Mouse (Mus musculus): ENCODE results near the gene C2cd3. TPM values are rescaled to one million over a fixed set of nuclear protein-coding genes. Genes with fewer than 3 reads are reported as not detected.
"Not testable (repeated sequence)": the region's sequence is repeated elsewhere in the genome, so short reads cannot be mapped to it uniquely, and the experiment has no call there.

Gene C2cd3
- polyA plus RNA-seq, 1 experiment from 2014 or later = 25.7 TPM

DNA sequence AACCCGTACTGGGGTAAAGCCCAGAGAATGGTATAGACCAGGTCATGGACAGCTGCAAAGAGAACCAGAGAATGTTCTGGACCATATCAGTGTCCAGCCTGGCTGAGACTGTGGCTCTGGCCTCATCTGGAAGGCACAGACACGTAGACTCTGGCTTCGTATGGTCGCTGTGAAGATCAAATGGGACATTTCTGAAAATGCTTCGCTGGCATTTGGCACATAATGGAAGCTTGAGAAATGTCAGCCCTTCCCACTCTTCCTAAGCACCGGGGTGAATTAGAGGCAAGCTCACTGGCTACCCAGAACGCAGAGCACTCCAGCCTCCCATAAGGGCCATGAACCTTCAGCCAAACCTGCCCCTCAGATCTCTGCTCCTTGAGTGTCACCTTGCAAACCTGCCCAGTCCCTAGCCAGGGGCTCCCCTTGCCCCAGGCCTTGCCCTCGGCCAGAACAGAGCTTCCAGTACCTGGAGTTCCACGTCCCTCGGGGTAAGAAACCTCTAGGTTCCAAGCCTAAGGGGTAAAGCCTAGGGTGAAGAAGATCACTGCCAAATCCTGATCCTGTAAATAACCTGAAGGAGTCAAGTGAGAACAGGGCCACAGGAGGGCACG, 98.9 kb downstream of the C2cd3 start:
- Histone ChIP-seq H3K4me3 (ENCODE audit: low read depth, low read length) (no peak overlapping the region), H3K9ac (ENCODE audit: low read length) (no peak overlapping the region), H3K4me1 (ENCODE audit: control insufficient read depth, insufficient read depth, low read length) (no peaks in the 10 kb centered on the region), H3K4me2 (ENCODE audit: low read length) (no peak overlapping the region), H3K27me3 (replicated peaks; ENCODE audit: control insufficient read depth, insufficient read depth, low read length) (no peaks in the 10 kb centered on the region), H3K36me3 (ENCODE audit: control insufficient read depth, insufficient read depth, low read length) (peaks cover 26% of the 10 kb centered on the region), H3K27ac (ENCODE audit: low read depth, low read length) (no peak overlapping the region), H3K9me3 (replicated peaks; ENCODE audit: control insufficient read depth, low read length) (no peaks in the 10 kb centered on the region)
- no peak for DNase-seq (ENCODE audit: low spot score)
- WGBS = 94% methylated on average over 11 of the region's 11 CpGs
- no peak for ATAC-seq

DNA sequence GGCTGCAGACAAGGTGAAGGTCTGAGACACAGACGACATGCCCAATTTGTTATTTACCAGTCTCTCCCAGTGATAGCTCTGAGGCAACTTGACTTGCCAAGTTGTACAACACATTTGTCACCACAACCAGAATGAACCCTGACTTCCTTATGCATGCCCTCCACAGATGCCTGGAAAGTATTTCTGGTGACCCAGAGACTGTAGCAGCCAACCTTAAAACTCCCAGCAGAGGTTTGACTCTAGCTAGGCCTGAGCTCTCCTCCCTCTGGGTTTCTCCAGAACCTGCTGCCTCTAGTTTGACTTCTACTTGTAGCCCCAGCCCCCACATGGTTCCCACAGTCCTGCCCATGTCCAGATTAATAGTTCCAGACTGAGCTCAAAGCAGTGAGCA, 99.4 kb downstream of the C2cd3 start:
- ATAC-seq = no peak
- H3K27me3 ChIP-seq (replicated peaks; ENCODE audit: control insufficient read depth, insufficient read depth, low read length) = no peaks in the 10 kb centered on the region
- peaks cover 25% of the 10 kb centered on the region for H3K36me3 ChIP-seq (ENCODE audit: control insufficient read depth, insufficient read depth, low read length)
- no peaks in the 10 kb centered on the region for H3K4me1 ChIP-seq (ENCODE audit: control insufficient read depth, insufficient read depth, low read length)
- no peaks in the 10 kb centered on the region for H3K9me3 ChIP-seq (replicated peaks; ENCODE audit: control insufficient read depth, low read length)
- H3K4me2 ChIP-seq (ENCODE audit: low read length) = no peak overlapping the region
- no peak overlapping the region for H3K27ac ChIP-seq (ENCODE audit: low read depth, low read length)
- WGBS = 100% methylated on average over 1 of the region's 1 CpGs
- no peak overlapping the region for H3K9ac ChIP-seq (ENCODE audit: low read length)
- DNase-seq (ENCODE audit: low spot score) = no peak
- no peak overlapping the region for H3K4me3 ChIP-seq (ENCODE audit: low read depth, low read length)

DNA sequence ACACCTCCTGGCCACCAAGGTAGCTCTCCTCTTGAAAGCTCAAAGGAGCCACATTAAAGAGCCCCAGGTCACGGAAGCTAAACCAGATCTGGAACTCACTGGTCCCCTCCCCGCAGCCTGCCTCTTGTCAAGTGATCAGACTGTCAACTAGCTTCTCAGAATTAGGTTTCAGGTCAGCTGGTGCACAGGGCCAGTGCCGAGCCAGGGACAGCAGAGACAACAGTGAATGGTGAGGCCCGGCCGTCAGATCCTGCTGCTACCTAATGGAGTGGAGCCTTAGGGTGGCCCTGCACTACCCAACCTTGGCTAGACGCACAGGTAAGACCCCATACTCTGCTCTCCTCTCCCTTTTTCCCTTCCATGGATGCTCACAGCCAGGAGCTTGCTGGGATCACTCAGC, 100.7 kb downstream of the C2cd3 start, which contains the start of gene Ucp3:
Gene Ucp3 (plus strand): TSS at position 214 of the 400 bp plus-strand sequence.
- H3K27me3 ChIP-seq (replicated peaks; ENCODE audit: control insufficient read depth, insufficient read depth, low read length) = no peaks in the 10 kb centered on the region
- H3K9me3 ChIP-seq (replicated peaks; ENCODE audit: control insufficient read depth, low read length) = no peaks in the 10 kb centered on the region
- no peak within 1 kb of the TSS for H3K4me2 ChIP-seq (ENCODE audit: low read length)
- no peak within 1 kb of the TSS for H3K4me3 ChIP-seq (ENCODE audit: low read depth, low read length)
- WGBS = 84% methylated on average over 6 of the region's 6 CpGs
- H3K4me1 ChIP-seq (ENCODE audit: control insufficient read depth, insufficient read depth, low read length) = no peaks in the 10 kb centered on the region
- no peak within 1 kb of the TSS for H3K27ac ChIP-seq (ENCODE audit: low read depth, low read length)
- peaks cover 19% of the 10 kb centered on the region for H3K36me3 ChIP-seq (ENCODE audit: control insufficient read depth, insufficient read depth, low read length)
- ATAC-seq (no peak), DNase-seq (ENCODE audit: low spot score) (no peak)
- no peak within 1 kb of the TSS for H3K9ac ChIP-seq (ENCODE audit: low read length)

DNA sequence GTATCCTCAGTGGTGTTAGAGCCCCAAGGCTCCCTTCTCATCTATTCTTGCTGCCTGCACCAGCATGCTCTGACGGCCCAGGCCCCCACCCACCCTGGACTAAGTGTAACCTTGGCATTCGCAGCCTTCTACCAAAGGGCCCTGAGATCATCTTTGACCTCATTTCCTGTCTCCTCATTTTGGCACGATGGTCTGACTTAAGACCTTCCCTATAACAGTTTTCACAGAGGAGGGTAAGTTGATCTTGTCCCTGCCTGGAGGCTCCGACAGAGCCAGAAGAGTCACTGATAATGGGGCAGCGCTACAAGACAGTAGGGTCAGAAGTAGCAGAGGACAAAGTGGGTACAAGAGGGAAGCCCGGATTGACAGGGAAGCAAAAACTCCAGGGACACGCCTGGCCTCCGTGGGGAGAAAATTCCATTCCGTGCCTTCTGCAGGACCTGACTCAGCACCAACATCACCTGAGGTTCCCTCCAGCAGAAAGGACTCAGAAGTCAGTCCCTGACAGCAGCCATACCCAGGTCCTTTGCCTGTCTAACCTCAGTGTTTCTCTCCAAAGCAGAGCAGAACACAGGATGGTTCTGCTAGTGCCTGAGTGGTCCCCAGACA, 101.9 kb downstream of the C2cd3 start:
- 94% methylated on average over 9 of the region's 9 CpGs for WGBS
- no peaks in the 10 kb centered on the region for H3K4me1 ChIP-seq (ENCODE audit: control insufficient read depth, insufficient read depth, low read length)
- no peak overlapping the region for H3K9ac ChIP-seq (ENCODE audit: low read length)
- ATAC-seq (no peak), DNase-seq (ENCODE audit: low spot score) (no peak)
- H3K4me3 ChIP-seq (ENCODE audit: low read depth, low read length) = no peak overlapping the region
- no peaks in the 10 kb centered on the region for H3K27me3 ChIP-seq (replicated peaks; ENCODE audit: control insufficient read depth, insufficient read depth, low read length)
- H3K27ac ChIP-seq (ENCODE audit: low read depth, low read length) = no peak overlapping the region
- H3K4me2 ChIP-seq (ENCODE audit: low read length) = no peak overlapping the region
- no peaks in the 10 kb centered on the region for H3K9me3 ChIP-seq (replicated peaks; ENCODE audit: control insufficient read depth, low read length)
- peaks cover 14% of the 10 kb centered on the region for H3K36me3 ChIP-seq (ENCODE audit: control insufficient read depth, insufficient read depth, low read length)

DNA sequence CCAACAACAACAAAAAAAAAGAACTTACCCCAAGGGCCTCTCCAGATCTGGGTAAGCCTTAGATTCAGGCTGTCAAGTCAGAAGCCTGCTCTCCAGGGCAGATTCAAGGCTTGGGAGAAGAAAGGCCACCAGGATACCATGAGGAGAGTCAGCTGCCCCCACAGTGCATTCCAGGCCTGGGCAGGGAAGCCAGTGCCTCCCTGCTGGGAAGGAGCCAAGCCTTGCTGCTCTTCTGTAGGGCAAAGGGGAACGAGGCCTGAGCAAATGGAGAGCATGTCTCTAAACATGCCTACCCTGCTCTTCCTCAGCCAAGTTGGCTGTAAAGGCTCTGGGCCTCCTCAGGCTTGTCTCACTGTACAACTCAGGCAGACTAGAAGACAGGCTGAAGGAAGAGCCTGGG, 102.6 kb downstream of the C2cd3 start:
- no peak overlapping the region for H3K4me2 ChIP-seq (ENCODE audit: low read length)
- no peak overlapping the region for H3K27ac ChIP-seq (ENCODE audit: low read depth, low read length)
- no peaks in the 10 kb centered on the region for H3K27me3 ChIP-seq (replicated peaks; ENCODE audit: control insufficient read depth, insufficient read depth, low read length)
- H3K4me1 ChIP-seq (ENCODE audit: control insufficient read depth, insufficient read depth, low read length) = no peaks in the 10 kb centered on the region
- peaks cover 7% of the 10 kb centered on the region for H3K36me3 ChIP-seq (ENCODE audit: control insufficient read depth, insufficient read depth, low read length)
- ATAC-seq (no peak), DNase-seq (ENCODE audit: low spot score) (no peak)
- no peaks in the 10 kb centered on the region for H3K9me3 ChIP-seq (replicated peaks; ENCODE audit: control insufficient read depth, low read length)
- no peak overlapping the region for H3K9ac ChIP-seq (ENCODE audit: low read length)
- 75% methylated on average over 1 of the region's 1 CpGs for WGBS
- no peak overlapping the region for H3K4me3 ChIP-seq (ENCODE audit: low read depth, low read length)

DNA sequence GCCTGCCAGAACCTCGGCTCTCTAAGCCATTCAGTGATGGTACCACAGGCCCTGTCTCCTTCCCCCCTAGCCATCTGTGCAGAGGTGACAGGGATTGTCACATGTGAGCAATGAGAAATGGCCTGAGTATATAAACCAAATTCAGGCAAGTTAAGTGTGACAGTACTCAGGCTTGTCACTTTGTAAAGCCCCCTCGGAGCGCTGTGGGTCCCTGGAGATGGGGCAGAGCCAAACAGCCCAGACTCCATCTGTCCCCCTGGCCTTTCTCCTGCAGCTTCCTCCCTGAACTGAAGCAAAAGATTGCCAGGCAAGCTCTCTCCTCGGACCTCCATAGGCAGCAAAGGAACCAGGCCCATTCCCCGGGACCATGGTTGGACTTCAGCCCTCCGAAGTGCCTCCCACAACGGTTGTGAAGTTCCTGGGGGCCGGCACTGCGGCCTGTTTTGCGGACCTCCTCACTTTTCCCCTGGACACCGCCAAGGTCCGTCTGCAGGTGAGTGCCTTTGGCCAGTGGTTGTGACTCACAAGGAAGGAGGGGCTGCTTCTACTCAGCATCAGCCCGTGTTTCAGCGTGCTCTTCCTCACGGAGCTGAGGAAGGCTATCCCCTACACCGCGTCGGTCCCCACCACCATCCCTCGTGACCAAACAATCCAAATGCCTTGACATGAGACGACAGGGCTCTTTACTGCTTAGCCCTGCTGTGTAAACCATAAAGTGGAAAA, 107.2 kb downstream of the C2cd3 start:
- no peaks in the 10 kb centered on the region for H3K36me3 ChIP-seq (ENCODE audit: control insufficient read depth, insufficient read depth, low read length)
- H3K9ac ChIP-seq (ENCODE audit: low read length) = no peak overlapping the region
- WGBS = 77% methylated on average over 20 of the region's 20 CpGs
- no peak overlapping the region for H3K4me3 ChIP-seq (ENCODE audit: low read depth, low read length)
- ATAC-seq (no peak), DNase-seq (ENCODE audit: low spot score) (no peak)
- no peaks in the 10 kb centered on the region for H3K4me1 ChIP-seq (ENCODE audit: control insufficient read depth, insufficient read depth, low read length)
- H3K27me3 ChIP-seq (replicated peaks; ENCODE audit: control insufficient read depth, insufficient read depth, low read length) = no peaks in the 10 kb centered on the region
- H3K9me3 ChIP-seq (replicated peaks; ENCODE audit: control insufficient read depth, low read length) = no peaks in the 10 kb centered on the region
- H3K27ac ChIP-seq (ENCODE audit: low read depth, low read length) = no peak overlapping the region
- no peak overlapping the region for H3K4me2 ChIP-seq (ENCODE audit: low read length)

DNA sequence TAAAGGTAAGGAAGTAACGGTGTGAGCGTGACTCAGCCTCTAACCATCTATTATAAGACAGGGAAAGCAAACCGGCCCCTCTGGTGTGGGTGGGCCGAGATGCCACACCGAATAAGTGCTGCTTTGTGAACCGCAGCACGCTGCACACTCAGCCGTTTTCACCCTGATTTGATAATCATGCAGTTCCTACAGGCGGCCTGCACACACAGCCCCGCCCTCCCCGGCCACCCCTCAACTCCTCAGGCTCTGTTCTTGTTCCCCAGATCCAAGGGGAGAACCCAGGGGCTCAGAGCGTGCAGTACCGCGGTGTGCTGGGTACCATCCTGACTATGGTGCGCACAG, 107.8 kb downstream of the C2cd3 start:
- Histone ChIP-seq H3K27ac (ENCODE audit: low read depth, low read length) (no peak overlapping the region), H3K4me2 (ENCODE audit: low read length) (no peak overlapping the region), H3K36me3 (ENCODE audit: control insufficient read depth, insufficient read depth, low read length) (no peaks in the 10 kb centered on the region), H3K27me3 (replicated peaks; ENCODE audit: control insufficient read depth, insufficient read depth, low read length) (no peaks in the 10 kb centered on the region), H3K9me3 (replicated peaks; ENCODE audit: control insufficient read depth, low read length) (no peaks in the 10 kb centered on the region), H3K4me3 (ENCODE audit: low read depth, low read length) (no peak overlapping the region), H3K9ac (ENCODE audit: low read length) (no peak overlapping the region), H3K4me1 (ENCODE audit: control insufficient read depth, insufficient read depth, low read length) (no peaks in the 10 kb centered on the region)
- WGBS = 80% methylated on average over 15 of the region's 15 CpGs
- ATAC-seq (no peak), DNase-seq (ENCODE audit: low spot score) (no peak)

DNA sequence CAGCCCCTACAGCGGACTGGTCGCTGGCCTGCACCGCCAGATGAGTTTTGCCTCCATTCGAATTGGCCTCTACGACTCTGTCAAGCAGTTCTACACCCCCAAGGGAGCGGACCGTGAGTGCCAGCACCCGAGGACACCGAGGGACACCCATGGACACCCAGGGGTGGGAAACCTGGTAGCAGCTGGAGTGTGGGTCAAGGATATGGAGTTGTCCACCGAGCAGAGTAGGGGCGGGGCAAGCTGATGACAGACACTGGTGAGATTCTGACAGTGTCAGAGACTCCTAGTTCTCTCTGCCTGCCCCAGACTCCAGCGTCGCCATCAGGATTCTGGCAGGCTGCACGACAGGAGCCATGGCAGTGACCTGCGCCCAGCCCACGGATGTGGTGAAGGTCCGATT, 108.1 kb downstream of the C2cd3 start:
- no peaks in the 10 kb centered on the region for H3K27me3 ChIP-seq (replicated peaks; ENCODE audit: control insufficient read depth, insufficient read depth, low read length)
- H3K36me3 ChIP-seq (ENCODE audit: control insufficient read depth, insufficient read depth, low read length) = no peaks in the 10 kb centered on the region
- H3K4me1 ChIP-seq (ENCODE audit: control insufficient read depth, insufficient read depth, low read length) = no peaks in the 10 kb centered on the region
- H3K9ac ChIP-seq (ENCODE audit: low read length) = no peak overlapping the region
- no peak for DNase-seq (ENCODE audit: low spot score)
- no peak overlapping the region for H3K27ac ChIP-seq (ENCODE audit: low read depth, low read length)
- WGBS = 91% methylated on average over 17 of the region's 17 CpGs
- ATAC-seq = no peak
- no peak overlapping the region for H3K4me2 ChIP-seq (ENCODE audit: low read length)
- no peak overlapping the region for H3K4me3 ChIP-seq (ENCODE audit: low read depth, low read length)
- H3K9me3 ChIP-seq (replicated peaks; ENCODE audit: control insufficient read depth, low read length) = no peaks in the 10 kb centered on the region

DNA sequence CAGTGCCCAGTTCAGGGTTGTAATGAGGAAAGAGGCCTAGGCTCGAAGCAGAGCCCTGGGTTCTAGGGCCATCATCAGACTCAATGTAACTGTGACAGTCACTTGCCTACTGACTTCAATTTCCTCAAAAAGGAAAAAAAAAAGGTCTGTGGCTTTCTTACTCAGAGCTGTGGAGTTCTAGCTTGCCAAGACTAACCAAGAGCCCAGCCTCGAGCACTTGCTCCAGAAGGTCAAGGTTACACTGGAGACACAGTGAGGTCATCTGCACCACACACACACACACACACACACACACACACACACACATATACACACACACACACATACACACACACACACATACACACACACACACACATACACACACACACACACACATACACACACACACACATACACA, 110.0 kb downstream of the C2cd3 start:
- not testable (repeated sequence) for H3K9ac ChIP-seq (ENCODE audit: low read length); ATAC-seq; H3K27me3 ChIP-seq (replicated peaks; ENCODE audit: control insufficient read depth, insufficient read depth, low read length); H3K4me2 ChIP-seq (ENCODE audit: low read length); H3K4me3 ChIP-seq (ENCODE audit: low read depth, low read length); H3K27ac ChIP-seq (ENCODE audit: low read depth, low read length); H3K4me1 ChIP-seq (ENCODE audit: control insufficient read depth, insufficient read depth, low read length); DNase-seq (ENCODE audit: low spot score); H3K9me3 ChIP-seq (replicated peaks; ENCODE audit: control insufficient read depth, low read length); H3K36me3 ChIP-seq (ENCODE audit: control insufficient read depth, insufficient read depth, low read length)
- 94% methylated on average over 2 of the region's 2 CpGs for WGBS
